Mouse (Mus musculus) 3134 (cell line): Measurements from ENCODE around the gene Agpat3.
"Not testable (repeated sequence)": the region's sequence is repeated elsewhere in the genome, so short reads cannot be mapped to it uniquely, and the experiment has no call there.

Source experiments
- DNase-seq: peaks from one replicate; pipeline ENCODE4 v3.0.0-alpha.2; 2011; ENCODE audit warnings: low spot score; ENCODE audit not compliant: insufficient read length; ENCODE audit errors: extremely low read depth

The Agpat3 gene

GRCm38 (mm10) chr10:78363366-78363765 is 11.1 kb upstream of the Agpat3 start:
- DNase-seq: no peak

DNA sequence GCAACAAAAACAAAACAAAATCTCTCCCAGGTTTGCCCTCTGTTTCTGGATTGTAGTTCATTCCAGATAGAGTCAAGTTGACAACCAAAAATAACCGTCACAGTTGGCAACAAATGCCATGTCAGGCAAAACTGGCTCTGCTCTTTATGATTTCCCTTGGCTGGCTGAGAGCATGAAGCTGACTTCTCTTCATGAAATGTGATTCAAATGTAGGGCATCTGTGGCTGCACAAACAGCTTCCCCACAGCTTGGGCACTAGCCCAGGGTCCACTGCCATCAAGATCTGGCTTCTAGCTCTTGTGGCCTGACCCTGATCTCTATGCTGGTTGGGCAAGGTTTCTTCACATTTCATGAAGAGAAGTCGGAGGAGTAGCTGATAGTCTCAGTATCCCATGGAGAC is 9.7 kb upstream of the Agpat3 start:
- no peak for DNase-seq

GRCm38 (mm10) chr10:78360290-78360711 is 8.0 kb upstream of the Agpat3 start:
- DNase-seq: peak; percentile 57

DNA sequence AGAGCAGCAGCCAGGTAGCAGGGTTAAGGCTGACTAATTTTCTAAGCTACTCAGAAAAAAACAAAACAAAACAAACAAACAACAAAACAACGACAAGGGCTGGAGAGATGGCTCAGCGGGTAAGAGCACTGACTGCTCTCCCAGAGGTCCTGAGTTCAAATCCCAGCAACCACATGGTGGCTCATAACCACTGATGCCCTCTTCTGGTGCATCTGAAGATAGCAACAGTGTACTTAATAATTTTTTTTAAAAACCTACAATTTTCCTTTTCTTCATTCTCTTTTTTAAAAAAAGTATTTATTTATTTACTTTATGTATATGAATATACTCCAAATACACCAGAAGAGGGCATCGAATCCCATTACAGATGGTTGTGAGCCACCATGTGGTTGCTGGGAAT is 6.7 kb upstream of the Agpat3 start:
- DNase-seq: not testable (repeated sequence)

DNA sequence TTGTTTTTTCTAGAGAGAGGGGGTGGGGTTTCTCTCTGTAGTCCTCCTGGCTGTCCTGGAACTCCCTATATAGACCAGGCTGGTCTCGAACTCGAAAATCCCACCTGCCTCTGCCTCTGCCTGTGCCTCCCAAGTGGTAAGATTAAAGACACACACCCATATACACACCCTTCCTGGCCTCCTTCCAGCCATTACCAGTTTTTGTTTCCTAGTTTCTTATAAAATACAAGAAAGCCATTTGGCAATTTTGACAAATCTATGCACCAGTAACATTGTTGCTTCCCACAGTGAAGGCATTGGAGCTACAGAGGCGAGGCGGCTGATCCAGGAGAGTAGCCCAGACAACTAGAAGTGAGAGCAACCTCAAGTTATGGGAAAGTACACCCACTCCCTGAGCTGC is 6.0 kb upstream of the Agpat3 start:
- DNase-seq: no peak

GRCm38 (mm10) chr10:78357742-78358141 is 5.5 kb upstream of the Agpat3 start:
- no peak for DNase-seq

- no peak for DNase-seq
Observed at GRCm38 (mm10) chr10:78355931-78356593, 3.8 kb upstream of the Agpat3 start.

DNA sequence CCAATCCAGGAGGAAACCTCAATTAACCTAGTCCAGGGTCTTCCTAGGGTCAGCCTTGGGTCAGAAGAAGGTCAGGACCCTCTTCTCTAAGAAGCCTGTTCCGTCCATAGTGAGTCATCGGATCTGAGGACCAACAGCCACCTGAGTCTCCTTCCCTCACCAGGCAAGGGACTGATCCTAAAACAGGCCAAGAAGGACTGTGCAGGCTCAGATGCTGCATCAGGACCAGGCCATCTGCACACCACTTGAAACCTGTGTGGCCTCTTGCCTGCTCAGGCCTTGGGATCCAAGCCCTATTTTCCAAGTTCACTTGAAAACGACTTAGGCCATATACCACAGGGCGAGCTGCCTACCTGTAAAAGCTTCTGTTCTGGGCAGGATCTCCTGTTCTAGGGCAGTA is 907 bp upstream of the Agpat3 start:
- DNase-seq: no peak

- DNase-seq: no peak
Observed at GRCm38 (mm10) chr10:78352666-78353030, 359 bp upstream of the Agpat3 start.

DNA sequence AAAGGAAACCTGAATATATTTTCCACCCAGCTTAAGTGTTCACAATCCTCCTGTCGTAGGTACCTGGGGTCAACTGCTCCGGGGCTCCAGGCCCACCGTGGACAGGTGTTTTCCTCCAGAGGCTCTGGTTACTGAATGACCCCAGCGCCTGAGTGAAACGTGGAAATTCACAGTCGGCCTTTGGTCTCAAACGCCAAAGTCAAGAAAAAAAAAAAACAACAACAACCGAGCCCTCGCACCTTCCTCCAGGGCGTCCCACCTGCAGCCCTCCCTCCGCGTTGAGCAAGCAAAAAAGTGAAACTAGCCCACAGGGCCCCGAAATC is 764 bp downstream of the Agpat3 start:
- peak; percentile 42 for DNase-seq

- DNase-seq: no peak
Observed at GRCm38 (mm10) chr10:78350796-78351556, 1.3 kb downstream of the Agpat3 start.

DNA sequence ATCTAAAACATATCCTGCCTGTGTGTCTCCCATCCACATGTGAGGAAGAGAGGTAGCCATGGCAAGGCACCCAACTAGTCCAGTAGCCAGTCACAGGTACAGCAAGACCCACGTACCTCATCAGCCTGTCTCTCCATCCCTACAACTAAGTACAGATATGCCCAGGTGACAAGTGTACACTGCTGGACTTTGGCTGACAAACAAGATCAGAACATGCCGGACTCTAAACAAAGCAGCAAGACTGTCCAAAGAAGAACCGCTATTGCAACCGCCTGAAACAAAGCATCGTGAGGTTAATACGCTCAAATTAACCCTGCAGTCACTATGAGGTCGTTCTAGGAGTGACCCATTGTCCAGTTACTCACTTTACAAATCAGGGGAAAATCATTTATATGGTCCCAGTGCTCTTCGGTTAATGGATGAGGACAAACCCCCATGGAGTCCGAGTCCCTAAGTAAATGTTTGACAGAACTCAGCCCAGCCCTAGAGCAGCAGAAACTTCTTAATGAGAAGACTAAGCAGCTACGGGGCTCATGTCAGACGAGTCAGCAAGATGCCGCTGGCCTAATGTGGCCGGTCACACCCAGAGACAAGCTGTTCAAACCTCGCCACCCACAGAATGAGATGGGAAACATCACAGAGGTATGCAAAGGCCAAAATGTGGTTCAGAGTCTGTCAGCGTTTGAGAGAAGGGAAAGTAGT is 2.7 kb downstream of the Agpat3 start:
- DNase-seq: no peak

DNA sequence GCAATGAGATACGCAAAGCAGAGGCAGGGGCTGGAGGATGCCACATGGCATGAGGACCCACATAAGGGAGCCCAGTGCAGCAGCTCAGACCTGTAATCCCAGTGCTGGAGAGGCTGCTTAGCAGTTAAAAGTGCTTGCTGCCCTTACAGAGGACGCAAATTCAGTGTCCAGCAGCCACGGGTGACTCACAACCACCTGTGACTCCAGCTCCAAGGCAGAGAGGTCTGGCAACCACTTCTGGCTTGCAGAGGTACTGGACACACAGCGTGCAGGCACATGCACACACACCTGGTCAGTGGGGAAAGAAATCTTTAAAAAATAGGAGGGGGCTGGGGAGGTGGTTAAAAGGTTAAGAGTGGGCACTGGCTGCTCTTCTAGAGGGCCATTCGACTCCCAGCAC is 4.1 kb downstream of the Agpat3 start:
- peak; percentile 26 for DNase-seq

DNA sequence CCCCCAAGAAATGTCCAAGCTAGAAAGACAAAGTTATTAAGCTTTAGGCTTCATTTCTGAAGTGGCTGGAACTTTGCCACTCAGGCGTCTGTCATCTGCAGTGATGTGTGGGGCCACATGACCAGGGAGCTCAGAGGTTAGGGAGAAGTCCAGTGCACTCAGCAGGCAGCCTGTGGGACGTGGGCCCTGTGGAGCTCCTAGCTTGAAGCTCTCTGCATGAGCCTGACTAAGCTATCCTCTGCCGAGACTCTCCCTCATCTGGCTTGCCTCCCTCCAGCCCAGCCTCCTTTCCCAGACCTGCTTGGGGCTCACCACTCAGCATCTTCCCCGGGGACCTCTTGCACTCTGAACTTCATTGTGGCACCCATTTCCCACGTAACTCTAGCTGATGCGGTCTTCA is 4.8 kb downstream of the Agpat3 start:
- no peak for DNase-seq

DNA sequence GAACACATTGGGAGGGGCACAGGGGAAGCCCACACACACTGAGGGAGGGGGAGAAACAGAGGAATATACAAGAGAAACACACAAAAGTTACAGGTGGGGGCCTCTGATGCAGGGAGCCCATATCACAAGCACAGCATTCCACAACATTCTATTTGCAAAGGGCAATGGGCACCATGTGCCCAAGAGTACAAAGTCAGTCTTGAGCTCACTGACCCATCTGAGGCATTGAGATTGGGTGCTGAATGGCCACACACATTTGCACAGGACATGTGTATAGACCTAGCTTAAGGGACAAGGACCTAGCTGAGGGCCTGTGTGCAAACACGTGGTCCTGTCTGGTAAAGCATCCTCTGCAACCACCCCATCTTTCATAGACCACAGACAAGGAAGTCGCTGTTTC is 6.8 kb downstream of the Agpat3 start:
- DNase-seq: no peak

DNA sequence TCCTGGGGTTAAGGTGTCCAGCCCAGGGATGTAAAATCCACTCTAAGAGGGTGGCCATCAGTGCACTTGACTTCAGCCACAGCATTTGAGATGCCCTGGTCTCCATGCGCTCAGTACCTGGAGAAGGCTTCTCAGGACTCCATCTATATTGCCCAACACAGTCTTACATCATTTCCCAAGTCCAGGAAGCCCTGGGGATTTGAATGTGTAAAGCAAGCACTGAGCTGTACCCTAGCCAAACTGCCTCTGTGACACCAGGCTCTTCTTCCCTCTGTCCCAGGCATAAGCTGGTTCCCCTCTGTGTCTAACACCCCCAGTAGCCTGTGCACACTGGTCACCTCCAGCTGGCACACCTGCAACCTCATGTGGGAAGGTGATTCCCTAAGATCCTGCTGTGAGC is 10.2 kb downstream of the Agpat3 start:
- DNase-seq: no peak

DNA sequence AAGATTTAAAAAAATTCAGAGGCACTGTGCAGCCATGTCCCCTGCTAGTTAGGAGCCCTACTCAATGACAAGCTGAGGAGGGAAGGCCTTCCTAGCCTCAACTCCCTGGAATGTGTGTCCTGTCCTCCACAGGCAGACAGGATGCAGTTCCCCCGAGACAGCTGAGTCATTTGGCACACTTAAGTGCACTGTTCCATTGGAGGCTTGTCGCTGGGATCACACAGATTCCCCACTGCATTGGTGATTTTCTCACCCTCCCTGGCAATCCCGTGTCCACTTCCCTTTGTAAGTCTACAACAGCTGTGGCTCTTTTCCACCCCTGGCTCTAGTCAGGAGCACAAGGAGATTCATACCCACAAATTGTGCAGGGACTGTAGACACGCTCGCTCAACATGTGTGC is 14.1 kb downstream of the Agpat3 start:
- peak; percentile 77 for DNase-seq

DNA sequence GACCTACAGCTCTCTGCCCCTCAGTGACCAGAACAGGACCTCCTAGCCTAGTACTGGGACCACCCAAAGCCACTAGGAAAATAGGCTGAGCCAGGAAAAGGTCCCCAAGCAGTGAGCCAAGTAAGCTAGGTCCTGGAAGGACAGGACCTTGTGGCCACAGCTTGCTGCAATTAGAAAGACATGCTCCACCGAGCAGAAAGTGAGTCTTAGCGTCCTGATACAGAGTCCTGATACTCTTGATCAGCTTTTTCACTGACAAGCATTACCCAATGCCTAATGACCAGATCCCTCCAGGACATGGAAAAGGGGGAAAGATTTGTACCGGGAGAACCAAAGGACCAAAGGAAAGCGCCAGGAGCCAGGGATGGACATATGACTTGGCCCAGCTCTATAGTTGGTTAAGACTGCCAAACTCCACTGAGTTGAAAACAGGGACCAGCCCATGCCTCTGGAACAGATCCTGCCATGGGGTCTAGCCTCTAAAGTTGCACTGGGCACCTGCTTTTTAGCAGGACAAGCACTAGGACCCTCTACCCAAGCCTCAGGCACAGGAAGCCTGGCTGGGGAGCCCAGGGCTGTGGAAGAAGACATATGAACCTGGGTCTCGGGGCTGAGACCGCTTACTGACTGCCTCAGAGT is 17.2 kb downstream of the Agpat3 start:
- no peak for DNase-seq

DNA sequence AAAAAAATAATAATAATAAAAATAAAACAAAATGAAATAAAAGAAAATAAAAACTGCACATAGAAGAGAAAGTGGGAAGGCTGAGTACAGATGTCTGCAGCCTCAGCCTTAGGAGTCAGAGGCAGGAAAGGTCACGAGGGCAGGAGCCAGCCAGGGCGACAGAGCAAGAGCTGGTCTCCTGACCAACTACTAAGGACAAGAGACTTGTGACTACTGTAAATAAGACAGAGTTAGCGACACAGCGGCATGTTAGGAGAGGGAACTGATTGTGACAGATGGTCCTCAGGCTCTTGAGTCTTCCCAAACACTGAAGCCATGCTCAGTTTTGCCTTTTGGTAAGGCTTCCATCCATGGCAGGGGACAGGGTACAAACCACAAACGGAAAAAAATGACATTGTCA is 20.7 kb downstream of the Agpat3 start:
- DNase-seq: no peak

DNA sequence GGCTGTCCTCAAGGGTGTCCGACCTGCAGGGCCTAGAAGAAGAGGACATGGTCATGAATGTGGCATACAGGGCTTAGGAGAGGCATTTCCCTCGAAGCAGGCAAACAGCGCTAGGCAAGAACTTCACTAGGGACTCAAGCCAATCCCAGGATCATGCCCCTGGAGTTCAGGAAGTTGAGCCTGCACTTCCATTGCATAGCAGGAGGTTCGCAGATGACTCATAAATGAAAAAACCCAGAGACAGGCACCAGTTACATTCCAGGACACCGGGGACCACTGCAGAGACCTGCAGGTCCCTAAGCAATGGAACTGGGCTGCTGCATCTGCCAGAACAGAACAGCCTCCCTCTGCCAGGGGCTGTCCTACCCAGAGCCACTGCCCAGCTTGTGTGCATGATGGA is 23.0 kb downstream of the Agpat3 start:
- DNase-seq: peak; percentile 56

GRCm38 (mm10) chr10:78328011-78328575 is 24.2 kb downstream of the Agpat3 start:
- DNase-seq: no peak
